Mouse (Mus musculus) frontal cortex, adult (tissue): ENCODE data around the gene Vmn2r25.
"Not testable (repeated sequence)": the region's sequence is repeated elsewhere in the genome, so short reads cannot be mapped to it uniquely, and the experiment has no call there.

ENCODE experiments used
- ATAC-seq: cut with Nextera tagmentation; 2 replicates; pipeline ENCODE4 v1.9.2; 2017; ENCODE audit warnings: mild to moderate bottlenecking, moderate library complexity, mixed read lengths; ENCODE audit not compliant: low TSS enrichment

Vmn2r25 gene

DNA sequence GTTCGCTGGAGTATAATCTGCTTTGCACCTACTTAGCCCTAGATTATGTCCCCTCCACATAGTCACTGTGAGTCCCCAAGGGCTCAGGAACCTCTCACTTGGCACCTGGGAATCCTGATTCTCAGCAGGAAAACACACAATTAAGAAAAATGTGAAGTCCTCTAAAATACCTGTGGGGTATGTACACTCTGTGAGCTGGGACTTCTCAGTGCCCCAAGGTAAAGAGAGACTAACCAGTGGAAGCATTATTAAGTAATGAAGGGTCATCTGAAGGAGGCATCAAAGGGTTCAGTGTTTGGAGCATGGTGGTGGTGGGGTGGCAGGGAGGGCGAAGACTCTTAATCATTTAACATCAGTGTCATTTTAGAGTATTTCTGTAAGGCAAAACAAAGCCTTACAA, at the start of gene Vmn2r25:
Gene Vmn2r25, minus strand, starts transcription at position 101 of the 400 bp plus-strand sequence.
- ATAC-seq, result not testable (repeated sequence)

- no peak for ATAC-seq
Observed at GRCm38 (mm10) chr6:123819951-123820350, 33.3 kb downstream of the Vmn2r25 start.

DNA sequence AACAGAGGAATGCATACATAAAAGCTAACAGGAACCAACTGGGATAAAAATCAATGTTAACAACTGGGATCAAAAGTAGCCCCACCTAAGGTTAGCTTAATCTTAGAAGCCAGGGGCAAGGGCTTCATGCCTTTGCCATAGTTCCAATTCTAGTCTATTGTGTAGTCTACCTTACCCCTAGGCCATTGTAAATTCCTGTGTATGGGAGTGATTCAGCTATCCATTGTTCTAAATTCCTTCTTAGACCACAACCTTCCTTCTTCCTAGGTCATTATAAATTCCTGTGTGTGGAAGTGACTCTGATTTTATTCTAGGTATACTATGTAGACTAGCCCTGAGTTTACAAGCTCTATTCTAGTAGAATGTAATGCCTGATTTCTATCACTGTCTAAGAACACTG, 43.0 kb downstream of the Vmn2r25 start:
- ATAC-seq, result not testable (repeated sequence)

- no peak for ATAC-seq
Observed at GRCm38 (mm10) chr6:123793746-123794145, 59.5 kb downstream of the Vmn2r25 start.

DNA sequence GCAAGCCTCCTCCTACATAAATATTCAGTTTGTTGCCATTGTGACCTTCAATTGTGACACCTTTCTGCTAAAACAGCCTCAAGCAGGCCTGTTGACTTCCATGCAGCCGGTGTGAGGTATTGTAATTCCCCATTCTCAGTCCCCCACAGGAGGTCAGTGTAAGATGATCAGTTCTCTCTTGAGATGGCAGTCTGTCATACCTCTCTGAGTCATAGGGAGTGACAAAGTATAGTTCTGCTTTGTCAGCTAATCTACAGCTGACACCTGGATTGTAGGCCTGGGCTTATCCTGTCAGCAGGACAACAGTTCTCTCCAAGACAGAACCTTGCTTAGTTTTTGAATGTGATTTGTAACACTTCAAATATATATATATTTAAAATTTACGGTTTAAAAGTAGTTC, 68.4 kb downstream of the Vmn2r25 start:
- no peak for ATAC-seq

DNA sequence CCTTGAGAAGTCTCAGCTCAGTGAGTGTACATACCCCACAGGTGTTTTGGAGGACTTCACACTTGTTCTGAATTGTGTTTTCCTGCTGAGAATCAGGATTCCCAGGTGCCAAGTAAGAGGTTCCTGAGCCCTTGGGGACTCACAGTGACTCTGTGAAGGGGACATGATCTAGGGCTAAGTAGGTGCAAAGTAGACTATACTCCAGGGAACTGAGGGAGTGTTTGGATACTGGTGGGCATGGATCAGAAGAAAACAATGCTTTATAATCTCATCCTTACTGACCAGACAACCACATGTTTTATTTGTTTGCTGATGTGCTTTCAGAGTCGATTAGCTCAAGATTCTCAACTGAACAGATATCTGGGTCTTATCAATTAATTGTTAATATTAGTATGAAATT, 74.7 kb downstream of the Vmn2r25 start, which contains the start of gene Vmn2r24:
Gene Vmn2r24, plus strand, starts transcription at position 301 of the 400 bp plus-strand sequence.
- ATAC-seq, result no peak
